Mouse (Mus musculus): Measurements from ENCODE around the gene Il1rl2. TPM values are rescaled to one million over a fixed set of nuclear protein-coding genes. Genes with fewer than 3 reads are reported as not detected.

Il1rl2 gene
- polyA plus RNA-seq, 1 experiment from 2014 or later, result 15.5 TPM

DNA sequence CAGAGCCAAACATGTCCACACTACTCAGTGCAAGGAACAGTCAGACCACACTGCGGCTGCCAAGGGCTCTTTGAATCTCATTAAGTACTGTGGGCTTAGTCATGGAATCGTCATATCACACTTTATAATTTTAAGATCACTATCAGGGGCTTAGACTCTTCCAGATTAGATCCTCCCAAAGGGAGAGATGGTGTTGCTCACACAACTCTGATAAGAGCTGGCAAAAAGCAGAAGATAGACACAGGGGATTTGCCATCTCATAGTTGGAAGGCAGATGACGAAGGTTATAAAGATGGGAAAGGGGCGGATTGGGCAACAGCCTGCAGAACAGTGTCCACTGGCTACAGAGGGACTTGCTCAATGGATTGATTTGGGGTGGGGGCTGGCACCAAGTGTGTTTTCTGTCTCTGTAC lies 31.0 kb downstream of the Il1rl2 start:
- ATAC-seq (ENCODE audit: insufficient number of reproducible peaks, low FRiP score, low TSS enrichment, low read depth), result no peak
- Histone ChIP-seq H3K27ac (replicated peaks) (no peak overlapping the region), H3K4me2 (replicated peaks) (no peak overlapping the region), H3K9ac (no peak overlapping the region), H3K9me3 (replicated peaks) (no peaks in the 10 kb centered on the region), H3K4me3 (replicated peaks) (no peak overlapping the region), H3K27me3 (no peaks in the 10 kb centered on the region), H3K36me3 (0 out of 2 replicates have a peak, but pooled peaks cover 3% of the 10 kb centered on the region), H3K4me1 (peaks cover 22% of the 10 kb centered on the region)
- WGBS, result 87% methylated on average over 4 of the region's 4 CpGs

DNA sequence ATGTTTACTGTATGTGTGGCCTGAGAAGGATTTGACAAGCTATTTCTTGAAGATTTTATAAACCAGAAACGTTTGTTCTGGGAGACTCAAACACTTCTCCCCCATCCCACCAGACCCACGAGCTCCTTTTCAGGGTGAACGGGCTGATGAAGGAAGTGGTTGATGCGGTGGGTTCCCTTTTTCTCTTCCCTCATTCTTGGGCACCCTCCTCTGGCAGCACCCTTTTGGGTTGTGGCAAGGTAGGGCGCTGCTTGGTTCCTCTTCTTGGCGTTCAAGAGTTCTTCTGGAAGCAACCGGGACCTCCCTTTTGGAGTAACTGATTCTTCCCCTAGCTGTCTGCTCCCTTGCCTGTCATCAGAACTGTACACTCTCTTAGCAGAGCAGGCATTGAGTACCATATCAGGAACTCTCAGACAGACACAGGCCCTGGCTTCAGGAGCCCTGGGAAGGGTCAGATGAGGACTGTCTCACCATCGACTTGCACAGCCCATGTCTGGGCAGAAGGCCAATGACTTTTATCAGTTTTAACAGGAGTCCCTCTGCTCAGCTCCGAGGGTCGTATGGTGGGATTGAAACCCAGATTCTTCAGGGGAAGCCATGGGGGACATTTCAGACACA lies 31.6 kb downstream of the Il1rl2 start:
- no peak overlapping the region for H3K27ac ChIP-seq (replicated peaks)

GRCm38 (mm10) chr1:40357921-40358320 lies 33.5 kb downstream of the Il1rl2 start:
- Histone ChIP-seq H3K4me1 (peaks cover 27% of the 10 kb centered on the region), H3K9me3 (replicated peaks) (no peaks in the 10 kb centered on the region), H3K4me3 (replicated peaks) (no peak overlapping the region), H3K9ac (no peak overlapping the region), H3K4me2 (replicated peaks) (no peak overlapping the region), H3K27ac (replicated peaks) (peak overlapping the region; percentile 51; the same call in 1 of the 2 replicates), H3K36me3 (no peaks in the 10 kb centered on the region), H3K27me3 (no peaks in the 10 kb centered on the region)
- ATAC-seq (ENCODE audit: insufficient number of reproducible peaks, low FRiP score, low TSS enrichment, low read depth), result no peak
- WGBS, result 34% methylated on average over 2 of the region's 2 CpGs

More for the DNA sequence above, 31.6 kb downstream of the Il1rl2 start:
- ATAC-seq (ENCODE audit: insufficient number of reproducible peaks, low FRiP score, low TSS enrichment, low read depth), result no peak
- Histone ChIP-seq H3K36me3 (0 out of 2 replicates have a peak, but pooled peaks cover 3% of the 10 kb centered on the region), H3K9ac (no peak overlapping the region), H3K4me1 (peaks cover 28% of the 10 kb centered on the region), H3K4me3 (replicated peaks) (no peak overlapping the region), H3K27me3 (no peaks in the 10 kb centered on the region), H3K4me2 (replicated peaks) (no peak overlapping the region), H3K9me3 (replicated peaks) (no peaks in the 10 kb centered on the region)
- 81% methylated on average over 10 of the region's 10 CpGs for WGBS

DNA sequence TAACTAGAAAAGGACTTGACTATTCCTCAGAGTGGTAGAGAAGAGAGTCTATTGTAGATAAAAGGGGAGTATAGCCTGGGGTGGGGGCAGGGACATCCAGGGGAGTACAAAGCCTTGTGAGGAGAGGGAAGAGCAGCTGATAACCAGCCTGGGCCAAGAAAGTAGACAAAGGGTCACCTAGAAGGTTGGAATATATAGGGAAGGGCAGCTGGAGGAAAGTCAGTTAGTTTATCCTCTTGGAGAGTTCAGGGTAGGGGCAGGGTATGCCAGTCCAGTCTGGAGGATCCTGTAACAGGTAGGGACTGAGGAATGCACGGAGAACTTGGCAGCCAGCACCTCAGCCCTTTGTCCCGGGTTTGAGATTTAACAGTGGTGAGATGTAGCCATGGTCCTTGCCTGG lies 33.9 kb downstream of the Il1rl2 start:
- Histone ChIP-seq H3K27ac (replicated peaks) (peak overlapping the region; percentile 51; the same call in 1 of the 2 replicates), H3K4me1 (peaks cover 22% of the 10 kb centered on the region), H3K4me3 (replicated peaks) (no peak overlapping the region), H3K36me3 (no peaks in the 10 kb centered on the region), H3K27me3 (no peaks in the 10 kb centered on the region), H3K4me2 (replicated peaks) (no peak overlapping the region), H3K9ac (no peak overlapping the region), H3K9me3 (replicated peaks) (no peaks in the 10 kb centered on the region)
- no peak for ATAC-seq (ENCODE audit: insufficient number of reproducible peaks, low FRiP score, low TSS enrichment, low read depth)
- 79% methylated on average over 2 of the region's 2 CpGs for whole genome bisulfite sequencing

DNA sequence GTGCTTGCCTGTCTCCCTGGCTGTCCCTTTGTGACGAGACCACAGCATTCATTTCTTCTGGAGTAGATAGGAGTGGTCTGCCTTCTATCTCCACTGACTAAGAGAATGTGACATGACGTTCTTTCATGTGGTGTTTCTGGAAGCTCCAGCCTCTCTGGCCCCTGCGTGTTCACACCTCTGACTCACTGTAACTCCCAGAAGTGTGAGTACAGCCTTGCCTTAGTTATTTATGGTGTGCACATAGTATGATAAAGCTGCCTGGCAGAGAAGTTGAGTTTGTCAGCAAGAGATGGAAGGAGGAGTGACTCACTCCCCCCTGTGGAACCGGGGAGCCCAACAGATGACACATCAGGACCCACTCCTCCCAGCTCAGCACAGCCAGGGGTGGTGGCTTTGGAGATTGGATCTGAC lies 34.4 kb downstream of the Il1rl2 start:
- 64% methylated on average over 4 of the region's 4 CpGs for WGBS

GRCm38 (mm10) chr1:40359731-40360130 lies 35.3 kb downstream of the Il1rl2 start:
- no peak overlapping the region for H3K4me2 ChIP-seq (replicated peaks)
- no peak for ATAC-seq (ENCODE audit: insufficient number of reproducible peaks, low FRiP score, low TSS enrichment, low read depth)

More for the DNA sequence above, 34.4 kb downstream of the Il1rl2 start:
- peaks cover 21% of the 10 kb centered on the region for H3K4me1 ChIP-seq
- no peaks in the 10 kb centered on the region for H3K9me3 ChIP-seq (replicated peaks)
- H3K36me3 ChIP-seq, result no peaks in the 10 kb centered on the region
- ATAC-seq (ENCODE audit: insufficient number of reproducible peaks, low FRiP score, low TSS enrichment, low read depth), result no peak
- no peak overlapping the region for H3K4me2 ChIP-seq (replicated peaks)
- H3K4me3 ChIP-seq (replicated peaks), result no peak overlapping the region
- H3K27me3 ChIP-seq, result no peaks in the 10 kb centered on the region
- H3K9ac ChIP-seq, result no peak overlapping the region
- H3K27ac ChIP-seq (replicated peaks), result no peak overlapping the region

GRCm38 (mm10) chr1:40360969-40361368 lies 36.6 kb downstream of the Il1rl2 start:
- peaks cover 21% of the 10 kb centered on the region for H3K4me1 ChIP-seq
- H3K4me2 ChIP-seq (replicated peaks), result no peak overlapping the region
- no peaks in the 10 kb centered on the region for H3K27me3 ChIP-seq
- WGBS, result 62% methylated on average over 7 of the region's 7 CpGs
- no peaks in the 10 kb centered on the region; the same call in 1 of the 2 replicates for H3K36me3 ChIP-seq
- H3K27ac ChIP-seq (replicated peaks), result 0 out of 2 replicates have a peak overlapping the region, but pooled peaks have one; percentile 11
- no peak overlapping the region for H3K9ac ChIP-seq
- no peaks in the 10 kb centered on the region for H3K9me3 ChIP-seq (replicated peaks)
- ATAC-seq (ENCODE audit: insufficient number of reproducible peaks, low FRiP score, low TSS enrichment, low read depth), result no peak
- H3K4me3 ChIP-seq (replicated peaks), result no peak overlapping the region

More at GRCm38 (mm10) chr1:40359731-40360130, 35.3 kb downstream of the Il1rl2 start:
- Histone ChIP-seq H3K27me3 (no peaks in the 10 kb centered on the region), H3K27ac (replicated peaks) (no peak overlapping the region), H3K9me3 (replicated peaks) (no peaks in the 10 kb centered on the region), H3K4me1 (peaks cover 21% of the 10 kb centered on the region), H3K4me3 (replicated peaks) (no peak overlapping the region), H3K36me3 (no peaks in the 10 kb centered on the region), H3K9ac (no peak overlapping the region)
- WGBS, result 50% methylated on average over 2 of the region's 2 CpGs

GRCm38 (mm10) chr1:40361596-40361995 lies 37.2 kb downstream of the Il1rl2 start:
- Histone ChIP-seq H3K9me3 (replicated peaks) (no peaks in the 10 kb centered on the region), H3K27ac (replicated peaks) (no peak overlapping the region), H3K4me1 (peaks cover 21% of the 10 kb centered on the region), H3K36me3 (no peaks in the 10 kb centered on the region; the same call in 1 of the 2 replicates), H3K4me3 (replicated peaks) (no peak overlapping the region), H3K27me3 (no peaks in the 10 kb centered on the region), H3K9ac (no peak overlapping the region), H3K4me2 (replicated peaks) (no peak overlapping the region)
- no peak for ATAC-seq (ENCODE audit: insufficient number of reproducible peaks, low FRiP score, low TSS enrichment, low read depth)
- 27% methylated on average over 1 of the region's 1 CpGs for WGBS

DNA sequence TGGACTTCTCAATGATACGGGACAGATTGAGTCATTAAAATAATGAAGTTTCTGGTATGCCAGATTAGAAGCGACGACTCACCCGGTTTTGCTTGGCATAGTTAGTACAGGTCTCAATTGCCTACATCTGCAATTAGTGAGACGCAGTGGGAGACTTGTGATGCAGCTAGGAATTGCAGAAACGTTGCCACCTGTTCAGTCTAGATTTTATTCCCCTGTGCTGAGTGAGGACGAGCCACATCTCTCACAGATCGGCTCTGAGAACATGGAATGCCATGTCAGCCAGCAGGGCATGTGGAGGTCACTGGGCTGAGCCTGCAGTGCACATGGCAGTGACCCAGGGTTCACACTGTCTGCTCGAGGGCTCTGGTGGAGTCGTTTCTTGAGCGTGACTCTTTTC lies 38.4 kb downstream of the Il1rl2 start:
- WGBS, result 71% methylated on average over 11 of the region's 11 CpGs
- Histone ChIP-seq H3K9ac (no peak overlapping the region), H3K27ac (replicated peaks) (no peak overlapping the region), H3K36me3 (no peaks in the 10 kb centered on the region; the same call in 1 of the 2 replicates), H3K4me1 (peaks cover 18% of the 10 kb centered on the region), H3K9me3 (replicated peaks) (no peaks in the 10 kb centered on the region), H3K4me3 (replicated peaks) (no peak overlapping the region), H3K27me3 (no peaks in the 10 kb centered on the region), H3K4me2 (replicated peaks) (no peak overlapping the region)
- ATAC-seq (ENCODE audit: insufficient number of reproducible peaks, low FRiP score, low TSS enrichment, low read depth), result no peak

GRCm38 (mm10) chr1:40372951-40373350 lies 48.5 kb downstream of the Il1rl2 start:
- H3K27me3 ChIP-seq, result no peaks in the 10 kb centered on the region
- no peak overlapping the region for H3K4me2 ChIP-seq (replicated peaks)
- no peak for ATAC-seq (ENCODE audit: insufficient number of reproducible peaks, low FRiP score, low TSS enrichment, low read depth)
- 0 out of 2 replicates have a peak, but pooled peaks cover 4% of the 10 kb centered on the region for H3K4me1 ChIP-seq
- H3K36me3 ChIP-seq, result no peaks in the 10 kb centered on the region
- no peak overlapping the region for H3K9ac ChIP-seq
- 38% methylated on average over 3 of the region's 3 CpGs for WGBS
- H3K9me3 ChIP-seq (replicated peaks), result no peaks in the 10 kb centered on the region
- H3K27ac ChIP-seq (replicated peaks), result 0 out of 2 replicates have a peak overlapping the region, but pooled peaks have one; percentile 7
- H3K4me3 ChIP-seq (replicated peaks), result no peak overlapping the region

DNA sequence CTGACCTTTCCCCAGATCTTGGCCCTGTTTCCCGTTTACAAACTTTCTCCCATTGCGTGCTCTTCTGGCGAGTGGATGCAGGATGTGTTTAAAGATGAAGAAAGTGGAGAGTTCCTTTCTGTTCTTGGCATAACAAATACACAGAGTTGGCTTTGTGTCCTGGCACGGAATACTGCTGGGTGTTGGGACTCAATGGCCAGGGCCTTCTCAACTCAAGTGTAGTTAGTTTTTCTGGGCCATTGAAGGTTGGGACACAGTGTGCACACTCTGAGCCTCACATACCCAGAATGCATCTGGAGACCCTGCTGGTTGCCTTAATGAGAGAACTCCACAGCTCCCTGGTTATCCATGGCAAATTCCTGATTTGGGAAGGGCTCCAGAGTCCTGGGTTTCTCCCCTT lies 50.7 kb downstream of the Il1rl2 start:
- no peaks in the 10 kb centered on the region for H3K36me3 ChIP-seq
- 0 out of 2 replicates have a peak, but pooled peaks cover 4% of the 10 kb centered on the region for H3K4me1 ChIP-seq
- 73% methylated on average over 4 of the region's 4 CpGs for WGBS
- H3K27me3 ChIP-seq, result no peaks in the 10 kb centered on the region
- H3K9me3 ChIP-seq (replicated peaks), result no peaks in the 10 kb centered on the region
- H3K4me2 ChIP-seq (replicated peaks), result no peak overlapping the region
- H3K4me3 ChIP-seq (replicated peaks), result no peak overlapping the region
- H3K9ac ChIP-seq, result no peak overlapping the region
- ATAC-seq (ENCODE audit: insufficient number of reproducible peaks, low FRiP score, low TSS enrichment, low read depth), result no peak
- no peak overlapping the region for H3K27ac ChIP-seq (replicated peaks)

- no peak for ATAC-seq (ENCODE audit: insufficient number of reproducible peaks, low FRiP score, low TSS enrichment, low read depth)
- Histone ChIP-seq H3K4me2 (replicated peaks) (no peak overlapping the region), H3K27ac (replicated peaks) (no peak overlapping the region), H3K36me3 (no peaks in the 10 kb centered on the region), H3K9me3 (replicated peaks) (no peaks in the 10 kb centered on the region), H3K27me3 (no peaks in the 10 kb centered on the region), H3K4me3 (replicated peaks) (no peak overlapping the region), H3K4me1 (0 out of 2 replicates have a peak, but pooled peaks cover 4% of the 10 kb centered on the region), H3K9ac (no peak overlapping the region)
- 58% methylated on average over 7 of the region's 7 CpGs for WGBS
Measured at GRCm38 (mm10) chr1:40376745-40377144, 52.3 kb downstream of the Il1rl2 start.
